Mouse (Mus musculus) cortical plate, adult 2 months (tissue): ENCODE measurements at regions not wholly inside any gene's neighbourhood (a gene's known extent, or its start where the extent isn't known, plus 50 kb on each side); places are given as distances from the start of the nearest gene placed in this dataset.

Source experiments
- CTCF ChIP-seq: fragments of 200-500 bp; IDR thresholded peaks from 2 replicates; pipeline ENCODE4 v1.5.1; 2011; ENCODE audit warnings: mild to moderate bottlenecking, control low read depth, low read length; ENCODE audit not compliant: insufficient read depth; ENCODE audit errors: extremely low read depth
- POLR2A ChIP-seq: fragments of 200-500 bp; IDR thresholded peaks from 2 replicates; pipeline ENCODE4 v1.6.1; 2011; ENCODE audit warnings: mild to moderate bottlenecking, low read length, control low read depth; ENCODE audit not compliant: insufficient read depth; ENCODE audit errors: extremely low read depth

DNA sequence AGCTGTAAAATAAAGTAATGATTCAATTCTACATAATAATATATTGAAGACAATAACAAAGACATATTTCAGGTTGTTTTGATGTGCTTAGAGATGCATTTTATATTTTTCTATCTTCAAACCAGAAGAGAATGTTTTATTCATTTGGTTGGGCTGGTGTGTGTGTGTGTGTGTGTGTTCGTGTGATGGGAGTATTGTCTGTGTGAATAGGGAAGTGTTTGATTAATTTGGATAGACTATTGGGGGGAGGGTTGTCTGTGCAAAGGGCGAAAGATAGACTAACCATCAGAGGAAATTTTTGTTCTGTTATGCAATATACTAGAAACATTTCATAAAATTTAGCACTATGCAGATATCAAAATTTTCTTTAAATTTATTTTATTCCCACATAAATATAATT lies 776.8 kb upstream of the Gm8797 start:
- TF ChIP-seq CTCF (no peak), POLR2A (no peak)
